In genomic region chr5:26451306-26451705, GRCm38 (mm10) we compare ENCODE assay signal across 19 mouse cellular contexts.
"Had no signal": no experiment of that assay in that cellular context is flagged by ENCODE, and none has a peak within 500 bp of the region (broad histone marks: within the 10 kb centered on the region; RNA-seq: fewer than 3 reads in every experiment).

No protein-coding gene starts in this region.

- DNase-seq: kidney, adult 9 months; kidney, postnatal 14 days; kidney, postnatal 4 days; left cerebral cortex, postnatal 4 days; liver, postnatal 0 days; lung, embryonic 14.5 days; right cerebral cortex, postnatal 4 days; thymus, adult 2 months; thymus, postnatal 14 days; thymus, postnatal 4 days had no signal

- ATAC-seq: liver, postnatal 0 days; lung, postnatal 0 days had no signal

- H3K27ac ChIP-seq: limb, embryonic 12.5 days; limb, embryonic 15.5 days; liver, embryonic 14.5 days; macrophage; midbrain, embryonic 10.5 days; stomach, postnatal 0 days had no signal

- H3K36me3 ChIP-seq: limb, embryonic 12.5 days; limb, embryonic 15.5 days; midbrain, embryonic 10.5 days had no signal

- H3K4me2 ChIP-seq: limb, embryonic 12.5 days; limb, embryonic 15.5 days; liver, embryonic 11.5 days; lung, embryonic 14.5 days had no signal

- H3K27me3 ChIP-seq: limb, embryonic 12.5 days; limb, embryonic 15.5 days; megakaryocyte, embryonic 14.5 days had no signal

- H3K4me3 ChIP-seq: limb, embryonic 12.5 days; limb, embryonic 15.5 days; megakaryocyte, embryonic 14.5 days; midbrain, embryonic 10.5 days had no signal

- H3K4me1 ChIP-seq: limb, embryonic 12.5 days; limb, embryonic 15.5 days; megakaryocyte, embryonic 14.5 days; midbrain, embryonic 10.5 days had no signal

- H3K9me3 ChIP-seq: limb, embryonic 12.5 days; limb, embryonic 15.5 days; midbrain, embryonic 10.5 days had no signal

- H3K9ac ChIP-seq: limb, embryonic 12.5 days; limb, embryonic 15.5 days; liver, embryonic 14.5 days; liver, postnatal 0 days; lung, embryonic 14.5 days had no signal
